ENCODE assay signal across 13 mouse cellular contexts in genomic region chr9:107027586-107027985, GRCm38 (mm10).
DNase-seq lines count a peak whose midpoint lies in the region.
"Had no signal": no experiment of that assay in that cellular context is flagged by ENCODE, and none has a peak within 500 bp of the region (broad histone marks: within the 10 kb centered on the region; RNA-seq: fewer than 3 reads in every experiment).

No protein-coding gene starts in this region.

- DNase-seq in kidney, postnatal 4 days: peak; percentile 4
- DNase-seq in kidney, adult 8-10 months: no peak
- DNase-seq in ES-CJ7 (ENCODE audit: low read depth, low spot score): peak; percentile 5
- DNase-seq in brain, adult 2 months (ENCODE audit: low read depth, low spot score): peak; percentile 62
- peak; percentile 85 to 87 for DNase-seq in cerebellum, postnatal 10 days
- no peak for DNase-seq in lung, postnatal 4 days
- DNase-seq in gastrocnemius, postnatal 36 days: no peak
- DNase-seq: adrenal gland, postnatal 10 days; embryo, embryonic 11 days; gastrocnemius, postnatal 25 days; heart, postnatal 14 days; kidney, postnatal 14 days; thymus, adult 18-20 months had no signal

- intact Hi-C loops in gastrocnemius, postnatal 36 days (cut with DNase I): no loop called here

Comparison
In these comparisons a context has a peak if more than half of its experiments do, and no peak if none do; other contexts are left out.
1. DNase-seq: peak in kidney, postnatal 4 days (2 of 2), ES-CJ7 (single experiment), brain, adult 2 months (single experiment) and cerebellum, postnatal 10 days (2 of 2); none in kidney, adult 8-10 months (0 of 2), lung, postnatal 4 days (0 of 2) and gastrocnemius, postnatal 36 days (0 of 2).